Mouse (Mus musculus): Measurements from ENCODE around the gene Syt12. TPM values are rescaled to one million over a fixed set of nuclear protein-coding genes. Genes with fewer than 3 reads are reported as not detected.

Gene Syt12
- polyA plus RNA-seq, 1 experiment from 2014 or later = 0.42 TPM

GRCm38 (mm10) chr19:4441090-4441591 is 36.1 kb downstream of the Syt12 start:
- Histone ChIP-seq H3K4me2 (no peak overlapping the region), H3K36me3 (no peaks in the 10 kb centered on the region), H3K4me3 (no peak overlapping the region), H3K9me3 (replicated peaks) (no peaks in the 10 kb centered on the region), H3K4me1 (peaks cover 30% of the 10 kb centered on the region), H3K27ac (no peak overlapping the region), H3K9ac (no peak overlapping the region), H3K27me3 (replicated peaks) (peaks cover 74% of the 10 kb centered on the region)
- peak; percentile 10; the same call in 1 of the 2 replicates for ATAC-seq
- WGBS (ENCODE audit: insufficient replicate concordance) = 13% methylated on average over 6 of the region's 6 CpGs

GRCm38 (mm10) chr19:4440222-4440621 is 37.0 kb downstream of the Syt12 start:
- 9% methylated on average over 8 of the region's 8 CpGs for WGBS (ENCODE audit: insufficient replicate concordance)
- H3K4me1 ChIP-seq = peaks cover 30% of the 10 kb centered on the region
- no peak for ATAC-seq

GRCm38 (mm10) chr19:4439161-4439801 is 38.0 kb downstream of the Syt12 start, which contains the start of gene Rhod:
TSS of gene Rhod (minus strand) at chr19:4439432.
- Histone ChIP-seq H3K9ac (peak within 1 kb of the TSS; percentile 51), H3K4me3 (peak within 1 kb of the TSS; percentile 56), H3K36me3 (no peaks in the 10 kb centered on the region), H3K27ac (no peak within 1 kb of the TSS), H3K27me3 (replicated peaks) (peaks cover 65% of the 10 kb centered on the region), H3K4me2 (peak within 1 kb of the TSS; percentile 55), H3K9me3 (replicated peaks) (no peaks in the 10 kb centered on the region), H3K4me1 (peaks cover 30% of the 10 kb centered on the region)
- WGBS (ENCODE audit: insufficient replicate concordance) = 2% methylated on average over 46 of the region's 51 CpGs
- no peak; the same call in 1 of the 2 replicates for ATAC-seq

More at GRCm38 (mm10) chr19:4440222-4440621, 37.0 kb downstream of the Syt12 start:
- no peak overlapping the region for H3K4me3 ChIP-seq
- H3K27me3 ChIP-seq (replicated peaks) = peaks cover 74% of the 10 kb centered on the region
- H3K9me3 ChIP-seq (replicated peaks) = no peaks in the 10 kb centered on the region
- H3K27ac ChIP-seq = no peak overlapping the region
- peak overlapping the region; percentile 55 for H3K4me2 ChIP-seq
- H3K9ac ChIP-seq = no peak overlapping the region
- no peaks in the 10 kb centered on the region for H3K36me3 ChIP-seq

- H3K9ac ChIP-seq = peak overlapping the region; percentile 51
- H3K27ac ChIP-seq = no peak overlapping the region
- no peak for ATAC-seq
Observed at GRCm38 (mm10) chr19:4438791-4439160, 38.5 kb downstream of the Syt12 start.

GRCm38 (mm10) chr19:4437886-4438285 is 39.4 kb downstream of the Syt12 start:
- no peak overlapping the region for H3K4me3 ChIP-seq
- ATAC-seq = no peak
- no peaks in the 10 kb centered on the region for H3K9me3 ChIP-seq (replicated peaks)
- H3K9ac ChIP-seq = no peak overlapping the region
- peaks cover 30% of the 10 kb centered on the region for H3K4me1 ChIP-seq
- no peak overlapping the region for H3K27ac ChIP-seq
- peaks cover 55% of the 10 kb centered on the region for H3K27me3 ChIP-seq (replicated peaks)
- H3K36me3 ChIP-seq = no peaks in the 10 kb centered on the region
- no peak overlapping the region for H3K4me2 ChIP-seq
- WGBS (ENCODE audit: insufficient replicate concordance) = 20% methylated on average over 6 of the region's 6 CpGs

More at GRCm38 (mm10) chr19:4438791-4439160, 38.5 kb downstream of the Syt12 start:
- Histone ChIP-seq H3K9me3 (replicated peaks) (no peaks in the 10 kb centered on the region), H3K4me3 (peak overlapping the region; percentile 56), H3K4me2 (peak overlapping the region; percentile 55), H3K36me3 (no peaks in the 10 kb centered on the region), H3K4me1 (peaks cover 30% of the 10 kb centered on the region), H3K27me3 (replicated peaks) (peaks cover 60% of the 10 kb centered on the region)
- WGBS (ENCODE audit: insufficient replicate concordance) = 13% methylated on average over 8 of the region's 8 CpGs

GRCm38 (mm10) chr19:4436254-4436653 is 41.0 kb downstream of the Syt12 start:
- ATAC-seq = no peak
- WGBS (ENCODE audit: insufficient replicate concordance) = 47% methylated on average over 3 of the region's 3 CpGs
- H3K36me3 ChIP-seq = peaks cover 8% of the 10 kb centered on the region
- no peak overlapping the region for H3K27ac ChIP-seq
- peaks cover 50% of the 10 kb centered on the region for H3K27me3 ChIP-seq (replicated peaks)
- H3K4me1 ChIP-seq = peaks cover 19% of the 10 kb centered on the region
- H3K4me3 ChIP-seq = no peak overlapping the region
- H3K4me2 ChIP-seq = no peak overlapping the region
- H3K9ac ChIP-seq = no peak overlapping the region
- H3K9me3 ChIP-seq (replicated peaks) = no peaks in the 10 kb centered on the region

GRCm38 (mm10) chr19:4434999-4435398 is 42.2 kb downstream of the Syt12 start:
- Histone ChIP-seq H3K9me3 (replicated peaks) (no peaks in the 10 kb centered on the region), H3K4me2 (no peak overlapping the region), H3K4me1 (peaks cover 8% of the 10 kb centered on the region), H3K36me3 (peaks cover 12% of the 10 kb centered on the region), H3K27me3 (replicated peaks) (peaks cover 37% of the 10 kb centered on the region), H3K9ac (no peak overlapping the region), H3K4me3 (no peak overlapping the region), H3K27ac (no peak overlapping the region)
- WGBS (ENCODE audit: insufficient replicate concordance) = 63% methylated on average over 1 of the region's 1 CpGs
- ATAC-seq = no peak

- 85% methylated on average over 1 of the region's 1 CpGs for WGBS (ENCODE audit: insufficient replicate concordance)
Observed at GRCm38 (mm10) chr19:4433756-4434155, 43.5 kb downstream of the Syt12 start.

GRCm38 (mm10) chr19:4430091-4430620 is 47.1 kb downstream of the Syt12 start:
- 61% methylated on average over 4 of the region's 4 CpGs for WGBS (ENCODE audit: insufficient replicate concordance)
- ATAC-seq = no peak

More at GRCm38 (mm10) chr19:4433756-4434155, 43.5 kb downstream of the Syt12 start:
- peaks cover 12% of the 10 kb centered on the region for H3K36me3 ChIP-seq
- ATAC-seq = no peak
- H3K4me2 ChIP-seq = no peak overlapping the region
- H3K4me3 ChIP-seq = no peak overlapping the region
- peaks cover 5% of the 10 kb centered on the region; the same call in 1 of the 2 replicates for H3K4me1 ChIP-seq
- H3K27ac ChIP-seq = no peak overlapping the region
- H3K27me3 ChIP-seq (replicated peaks) = peaks cover 25% of the 10 kb centered on the region
- no peak overlapping the region for H3K9ac ChIP-seq
- H3K9me3 ChIP-seq (replicated peaks) = no peaks in the 10 kb centered on the region

GRCm38 (mm10) chr19:4425610-4426366 is 51.5 kb downstream of the Syt12 start:
- no peak overlapping the region for H3K4me3 ChIP-seq
- no peak overlapping the region for H3K4me2 ChIP-seq
- peaks cover 1% of the 10 kb centered on the region for H3K4me1 ChIP-seq
- H3K27ac ChIP-seq = no peak overlapping the region
- no peak for ATAC-seq
- H3K27me3 ChIP-seq (replicated peaks) = no peaks in the 10 kb centered on the region; the same call in 1 of the 2 replicates
- peaks cover 6% of the 10 kb centered on the region; the same call in 1 of the 2 replicates for H3K36me3 ChIP-seq
- H3K9me3 ChIP-seq (replicated peaks) = no peaks in the 10 kb centered on the region
- WGBS (ENCODE audit: insufficient replicate concordance) = 52% methylated on average over 19 of the region's 19 CpGs
- H3K9ac ChIP-seq = no peak overlapping the region

More at GRCm38 (mm10) chr19:4430091-4430620, 47.1 kb downstream of the Syt12 start:
- Histone ChIP-seq H3K4me3 (no peak overlapping the region), H3K27me3 (replicated peaks) (no peaks in the 10 kb centered on the region; the same call in 1 of the 2 replicates), H3K27ac (no peak overlapping the region), H3K4me1 (no peaks in the 10 kb centered on the region), H3K9ac (no peak overlapping the region), H3K36me3 (peaks cover 16% of the 10 kb centered on the region), H3K9me3 (replicated peaks) (no peaks in the 10 kb centered on the region), H3K4me2 (no peak overlapping the region)

- peaks cover 6% of the 10 kb centered on the region; the same call in 1 of the 2 replicates for H3K36me3 ChIP-seq
- H3K27me3 ChIP-seq (replicated peaks) = no peaks in the 10 kb centered on the region; the same call in 1 of the 2 replicates
- no peak overlapping the region for H3K4me3 ChIP-seq
- no peak for ATAC-seq
- 57% methylated on average over 3 of the region's 3 CpGs for WGBS (ENCODE audit: insufficient replicate concordance)
- no peaks in the 10 kb centered on the region for H3K9me3 ChIP-seq (replicated peaks)
- H3K4me1 ChIP-seq = peaks cover 10% of the 10 kb centered on the region
- no peak overlapping the region for H3K9ac ChIP-seq
- H3K4me2 ChIP-seq = no peak overlapping the region
- H3K27ac ChIP-seq = no peak overlapping the region
Observed at GRCm38 (mm10) chr19:4423021-4423420, 54.2 kb downstream of the Syt12 start.

Data from liver, embryonic 12.5 days (tissue).